Mouse (Mus musculus) G1E-ER4 (cell line): ENCODE results near the gene Sfxn2. TPM values are rescaled to one million over a fixed set of nuclear protein-coding genes. Genes with fewer than 3 reads are reported as not detected.

Experiments
- GATA1 ChIP-seq: IDR thresholded peaks from one replicate; pipeline ENCODE4 v1.8.0; 2012; ENCODE audit warnings: low read length, inconsistent platforms
- polyA plus RNA-seq: library from polyadenylated mRNA; stranded (reverse); fragments of >175 nt; gene quantifications from 2 replicates; pipeline ENCODE4 v1.2.3, GENCODE M21; 2012

Gene Sfxn2
- polyA plus RNA-seq, 1 experiment, result 0.84 TPM

GRCm38 (mm10) chr19:46608158-46608557 lies 35.0 kb downstream of the Sfxn2 start:
- TF ChIP-seq GATA1, result no peak

GRCm38 (mm10) chr19:46616378-46616777 lies 43.2 kb downstream of the Sfxn2 start:
- no peak for TF ChIP-seq GATA1

GRCm38 (mm10) chr19:46617361-46617760 lies 44.2 kb downstream of the Sfxn2 start:
- no peak for TF ChIP-seq GATA1

GRCm38 (mm10) chr19:46618322-46618721 lies 45.2 kb downstream of the Sfxn2 start:
- TF ChIP-seq GATA1, result no peak

GRCm38 (mm10) chr19:46619001-46619400 lies 45.8 kb downstream of the Sfxn2 start:
- no peak for TF ChIP-seq GATA1

GRCm38 (mm10) chr19:46619518-46619917 lies 46.4 kb downstream of the Sfxn2 start:
- TF ChIP-seq GATA1, result no peak

GRCm38 (mm10) chr19:46620016-46620808 lies 47.0 kb downstream of the Sfxn2 start:
- no peak for TF ChIP-seq GATA1

- no peak for TF ChIP-seq GATA1
Measured at GRCm38 (mm10) chr19:46621236-46622183, 48.3 kb downstream of the Sfxn2 start.

GRCm38 (mm10) chr19:46622659-46623193 lies 49.6 kb downstream of the Sfxn2 start:
- no peak for TF ChIP-seq GATA1

- no peak for TF ChIP-seq GATA1
Measured at GRCm38 (mm10) chr19:46623194-46623667, 50.1 kb downstream of the Sfxn2 start.

GRCm38 (mm10) chr19:46623790-46624772 lies 50.9 kb downstream of the Sfxn2 start:
- no peak for TF ChIP-seq GATA1

GRCm38 (mm10) chr19:46625015-46625414 lies 51.9 kb downstream of the Sfxn2 start:
- TF ChIP-seq GATA1, result no peak

- TF ChIP-seq GATA1, result no peak
Measured at GRCm38 (mm10) chr19:46625519-46625918, 52.4 kb downstream of the Sfxn2 start.

GRCm38 (mm10) chr19:46628403-46628802 lies 55.2 kb downstream of the Sfxn2 start:
- TF ChIP-seq GATA1, result no peak

GRCm38 (mm10) chr19:46629807-46630206 lies 56.6 kb downstream of the Sfxn2 start:
- TF ChIP-seq GATA1, result no peak

GRCm38 (mm10) chr19:46631637-46632036 lies 58.5 kb downstream of the Sfxn2 start:
- no peak for TF ChIP-seq GATA1
